11 mouse cellular contexts compared by ENCODE assay signal in genomic region chr2:181952747-181953680, GRCm38 (mm10). TPM values are rescaled to one million over a fixed set of nuclear protein-coding genes. Genes with fewer than 3 reads are reported as not detected.
DNase-seq lines count a peak whose midpoint lies in the region; ATAC-seq and TF ChIP-seq lines count a peak whose summit lies in the region.
"Not testable (repeated sequence)": the region's sequence is repeated elsewhere in the genome, so short reads cannot be mapped to it uniquely, and the experiment has no call there.
"Had no signal": no experiment of that assay in that cellular context is flagged by ENCODE, and none has a peak within 500 bp of the region (broad histone marks: within the 10 kb centered on the region; RNA-seq: fewer than 3 reads in every experiment).

No protein-coding gene starts in this region.

- peak; percentile 65 for DNase-seq in brain, embryonic 14.5 days (ENCODE audit: low read depth)
- not testable (repeated sequence) for DNase-seq in heart, embryonic 10.5 days (ENCODE audit: low spot score)
- peak; percentile 36 for DNase-seq in hindbrain, embryonic 14.5 days (ENCODE audit: low spot score)
- DNase-seq in left cerebral cortex, postnatal 4 days: peak; percentile 6
- DNase-seq in lung, postnatal 0 days (ENCODE audit: low spot score): peak; percentile 15
- peak; percentile 37 for DNase-seq in neural tube, embryonic 10.5 days (ENCODE audit: extremely low spot score, low spot score)

- not testable (repeated sequence) for TF ChIP-seq EP300 in lung, postnatal 0 days (IDR thresholded peaks at IDR 0.05)

- H3K36me3 ChIP-seq in heart, embryonic 10.5 days; hindbrain, embryonic 14.5 days (replicated peaks; ENCODE audit: control insufficient read depth, insufficient read depth); lung, postnatal 0 days (ENCODE audit: insufficient read depth, low read length): not testable (repeated sequence)

- H3K4me2 ChIP-seq in hindbrain, embryonic 14.5 days (replicated peaks): peak overlapping the region; percentile 45
- 0 out of 2 replicates have a peak overlapping the region, but pooled peaks have one; percentile 30 for H3K4me2 ChIP-seq in lung, postnatal 0 days (replicated peaks; ENCODE audit: low read depth, low read length)

- not testable (repeated sequence) for H3K4me1 ChIP-seq in heart, embryonic 10.5 days; hindbrain, embryonic 14.5 days (replicated peaks; ENCODE audit: control insufficient read depth, insufficient read depth, low read length); lung, postnatal 0 days (ENCODE audit: insufficient read depth, low read depth, low read length)

- peak overlapping the region; percentile 33 for H3K4me3 ChIP-seq in heart, embryonic 10.5 days
- peak overlapping the region; percentile 10; the same call in 1 of the 2 replicates for H3K4me3 ChIP-seq in hindbrain, embryonic 14.5 days (replicated peaks; ENCODE audit: low read length)
- H3K4me3 ChIP-seq in lung, postnatal 0 days (ENCODE audit: low read depth, low read length): not testable (repeated sequence)

- not testable (repeated sequence) for H3K27ac ChIP-seq in heart, embryonic 10.5 days; hindbrain, embryonic 14.5 days; lung, postnatal 0 days (ENCODE audit: low read length)

- H3K9me3 ChIP-seq in heart, embryonic 10.5 days; hindbrain, embryonic 14.5 days (ENCODE audit: control insufficient read depth, low read length); lung, postnatal 0 days (ENCODE audit: low read length): not testable (repeated sequence)

- 24% methylated on average over 21 of the region's 21 CpGs for whole genome bisulfite sequencing in heart, embryonic 10.5 days
- WGBS in hindbrain, embryonic 14.5 days: 18% methylated on average over 21 of the region's 21 CpGs
- 15% methylated on average over 21 of the region's 21 CpGs for WGBS in lung, postnatal 0 days

- not testable (repeated sequence) for TF ChIP-seq CTCF in brain, embryonic 14.5 days (IDR thresholded peaks at IDR 0.05; ENCODE audit: borderline replicate concordance, extremely low read depth, insufficient read depth, insufficient read length); lung, postnatal 0 days (IDR thresholded peaks at IDR 0.05)

- ATAC-seq in erythroid progenitor cell, adult 5-6 weeks (replicated peaks; ENCODE audit: low FRiP score, poor library complexity, severe bottlenecking): peak; percentile 57; the same call in 1 of the 2 replicates
- ATAC-seq in hindbrain, embryonic 14.5 days (ENCODE audit: low FRiP score); lung, postnatal 0 days: not testable (repeated sequence)

- TF ChIP-seq POLR2A in brain, embryonic 14.5 days (IDR thresholded peaks at IDR 0.05; ENCODE audit: borderline replicate concordance, extremely low read depth, insufficient read depth, insufficient read length, poor library complexity, severe bottlenecking): not testable (repeated sequence)

- H3K27me3 ChIP-seq in heart, embryonic 10.5 days (ENCODE audit: insufficient read depth, poor library complexity, severe bottlenecking); hindbrain, embryonic 14.5 days (ENCODE audit: control insufficient read depth, insufficient read depth, low read length); lung, postnatal 0 days (replicated peaks; ENCODE audit: insufficient read depth, low read length): not testable (repeated sequence)

- intact Hi-C loops in left cerebral cortex, postnatal 4 days (cut with DNase I): not testable (repeated sequence)

- peak overlapping the region; percentile 31; the same call in 1 of the 2 replicates for H3K9ac ChIP-seq in hindbrain, embryonic 14.5 days
- not testable (repeated sequence) for H3K9ac ChIP-seq in lung, postnatal 0 days (replicated peaks; ENCODE audit: low read depth)

RNA-seq across cellular contexts. Expression of gene Gm14496, which starts 37.9 kb away (rescaled TPM):
- not detected in 2 replicates for polyA plus RNA-seq in brain, embryonic 14.5 days (2012; rRNA removed)
- not detected in 2 replicates for total RNA-seq in erythroid progenitor cell, adult 5-6 weeks (2015; ENCODE audit: low replicate concordance)
- total RNA-seq in erythroid progenitor cell, adult 5-6 weeks (2017; ENCODE audit: low replicate concordance): not detected in 2 replicates
- polyA plus RNA-seq in heart, embryonic 10.5 days (2016; fragmentation: Nextera tagmentation; extraction: Ambion mirVana): not detected in 2 replicates
- not detected in 2 replicates for polyA plus RNA-seq in hindbrain, embryonic 14.5 days (2014; fragmentation: Nextera tagmentation; extraction: Ambion mirVana)
- not detected for total RNA-seq in left cerebral cortex, postnatal 4 days (2021)
- not detected in 2 replicates for polyA plus RNA-seq in lung, postnatal 0 days (2015; fragmentation: Nextera tagmentation; extraction: Ambion mirVana)
- total RNA-seq: adrenal gland, postnatal 10 days; gastrocnemius, postnatal 36 days; left cerebral cortex, adult 8-10 months; MEL had no signal
